Mouse (Mus musculus) bone marrow macrophage, adult 2 months (primary cell): ENCODE results near the gene Chil3. TPM values are rescaled to one million over a fixed set of nuclear protein-coding genes. Genes with fewer than 3 reads are reported as not detected.
"Not testable (repeated sequence)": the region's sequence is repeated elsewhere in the genome, so short reads cannot be mapped to it uniquely, and the experiment has no call there.

Experiments
- H3K27ac ChIP-seq: 2 replicates; pipeline ENCODE4 v1.5.1; 2012; ENCODE audit warnings: low read depth, low read length; ENCODE audit not compliant: insufficient read depth
- H3K4me1 ChIP-seq: 2 replicates; pipeline ENCODE4 v1.6.1; 2012; ENCODE audit warnings: low read length; ENCODE audit not compliant: control insufficient read depth, insufficient read depth
- H3K4me3 ChIP-seq: 2 replicates; pipeline ENCODE4 v1.5.1; 2012; ENCODE audit warnings: mild to moderate bottlenecking, low read length, moderate library complexity; ENCODE audit not compliant: insufficient read depth
- CTCF ChIP-seq: IDR thresholded peaks from 2 replicates; pipeline ENCODE4 v1.5.1; 2012; ENCODE audit warnings: low read depth, mild to moderate bottlenecking, low read length, moderate library complexity
- POLR2A ChIP-seq: IDR thresholded peaks from 2 replicates; pipeline ENCODE4 v1.6.1; 2012; ENCODE audit warnings: mild to moderate bottlenecking, low read depth, low read length, borderline replicate concordance
- polyA plus RNA-seq: library from polyadenylated mRNA; stranded (reverse); fragments of >200 nt; gene quantifications from 2 replicates; pipeline ENCODE4 v1.2.4, GENCODE M21; 2012; ENCODE audit not compliant: missing spikeins, insufficient read depth, insufficient read length

The Chil3 gene
- 2.8 and 2.9 TPM in 2 replicates for polyA plus RNA-seq

GRCm38 (mm10) chr3:106167464-106167863, at the start of gene Chil3:
Gene Chil3, minus strand, starts transcription at chr3:106167564.
- no peaks in the 10 kb centered on the region for H3K4me1 ChIP-seq
- no peak within 1 kb of the TSS for H3K4me3 ChIP-seq
- TF ChIP-seq POLR2A (no peak), CTCF (no peak)
- no peak within 1 kb of the TSS for H3K27ac ChIP-seq

- not testable (repeated sequence) for H3K27ac ChIP-seq, H3K4me1 ChIP-seq, H3K4me3 ChIP-seq
These were observed 30.7 kb upstream of the Chil3 start for GRCm38 (mm10) chr3:106198030-106198429.

GRCm38 (mm10) chr3:106197246-106197645, 29.9 kb upstream of the Chil3 start:
- not testable (repeated sequence) for H3K4me3 ChIP-seq, H3K27ac ChIP-seq, H3K4me1 ChIP-seq

GRCm38 (mm10) chr3:106196276-106196675, 28.9 kb upstream of the Chil3 start:
- no peak for TF ChIP-seq CTCF
- no peak for TF ChIP-seq POLR2A
- no peaks in the 10 kb centered on the region for H3K4me1 ChIP-seq
- H3K27ac ChIP-seq = no peak overlapping the region
- no peak overlapping the region for H3K4me3 ChIP-seq

GRCm38 (mm10) chr3:106195486-106195885, 28.1 kb upstream of the Chil3 start:
- Histone ChIP-seq H3K27ac (no peak overlapping the region), H3K4me1 (no peaks in the 10 kb centered on the region), H3K4me3 (no peak overlapping the region)
- no peak for TF ChIP-seq POLR2A
- TF ChIP-seq CTCF = no peak

- no peak overlapping the region for H3K4me3 ChIP-seq
- no peaks in the 10 kb centered on the region for H3K4me1 ChIP-seq
- H3K27ac ChIP-seq = no peak overlapping the region
- TF ChIP-seq POLR2A (no peak), CTCF (no peak)
These were observed 20.6 kb upstream of the Chil3 start for GRCm38 (mm10) chr3:106187991-106188390.

- no peaks in the 10 kb centered on the region for H3K4me1 ChIP-seq
These were observed 10.3 kb upstream of the Chil3 start for GRCm38 (mm10) chr3:106177509-106178189.

GRCm38 (mm10) chr3:106174971-106175370, 7.6 kb upstream of the Chil3 start:
- H3K4me1 ChIP-seq, H3K27ac ChIP-seq, H3K4me3 ChIP-seq: not testable (repeated sequence)

More at GRCm38 (mm10) chr3:106177509-106178189, 10.3 kb upstream of the Chil3 start:
- no peak overlapping the region for H3K4me3 ChIP-seq
- TF ChIP-seq CTCF (no peak), POLR2A (no peak)
- no peak overlapping the region for H3K27ac ChIP-seq

- not testable (repeated sequence) for H3K27ac ChIP-seq, H3K4me1 ChIP-seq, H3K4me3 ChIP-seq
These were observed 5.1 kb upstream of the Chil3 start for GRCm38 (mm10) chr3:106172506-106172905.

GRCm38 (mm10) chr3:106171135-106171731, 3.9 kb upstream of the Chil3 start:
- no peaks in the 10 kb centered on the region for H3K4me1 ChIP-seq
- no peak overlapping the region for H3K4me3 ChIP-seq
- H3K27ac ChIP-seq = no peak overlapping the region
- TF ChIP-seq POLR2A (no peak), CTCF (no peak)

GRCm38 (mm10) chr3:106170522-106171053, 3.2 kb upstream of the Chil3 start:
- H3K4me3 ChIP-seq = no peak overlapping the region
- no peak overlapping the region for H3K27ac ChIP-seq
- no peak for TF ChIP-seq CTCF
- TF ChIP-seq POLR2A = no peak
- H3K4me1 ChIP-seq = no peaks in the 10 kb centered on the region
